Mouse (Mus musculus) adipocyte (in vitro differentiated cells): ENCODE results near the gene Glrb.

Experiments used
- DNase-seq: peaks from one replicate; pipeline ENCODE4 v3.0.0-alpha.2; 2016; ENCODE audit warnings: low spot score

The Glrb gene

GRCm38 (mm10) chr3:80823975-80824374, 89.5 kb downstream of the Glrb start:
- no peak for DNase-seq

- no peak for DNase-seq
These were observed 94.8 kb downstream of the Glrb start for GRCm38 (mm10) chr3:80818619-80819018.

DNA sequence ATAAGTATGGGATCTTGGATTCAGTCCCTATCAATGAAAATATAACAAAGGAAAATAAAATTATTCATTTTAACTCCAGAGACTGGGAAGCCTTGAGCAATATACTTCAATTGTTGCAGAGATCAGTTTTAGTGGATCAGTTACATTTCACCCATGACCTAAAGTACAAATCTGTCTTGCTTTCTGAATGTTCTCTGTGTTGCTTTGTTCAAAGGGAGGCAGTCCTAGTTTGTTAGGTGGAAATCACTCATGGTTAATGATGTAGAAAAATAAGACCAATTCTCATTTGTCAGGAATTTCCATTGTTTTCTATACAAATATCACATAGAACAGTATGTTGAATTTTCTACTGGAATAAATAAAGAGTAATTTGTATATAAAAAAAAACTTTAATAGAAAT, 99.7 kb downstream of the Glrb start:
- peak; percentile 8 for DNase-seq

GRCm38 (mm10) chr3:80812237-80812636, 101.2 kb downstream of the Glrb start:
- DNase-seq, result no peak

DNA sequence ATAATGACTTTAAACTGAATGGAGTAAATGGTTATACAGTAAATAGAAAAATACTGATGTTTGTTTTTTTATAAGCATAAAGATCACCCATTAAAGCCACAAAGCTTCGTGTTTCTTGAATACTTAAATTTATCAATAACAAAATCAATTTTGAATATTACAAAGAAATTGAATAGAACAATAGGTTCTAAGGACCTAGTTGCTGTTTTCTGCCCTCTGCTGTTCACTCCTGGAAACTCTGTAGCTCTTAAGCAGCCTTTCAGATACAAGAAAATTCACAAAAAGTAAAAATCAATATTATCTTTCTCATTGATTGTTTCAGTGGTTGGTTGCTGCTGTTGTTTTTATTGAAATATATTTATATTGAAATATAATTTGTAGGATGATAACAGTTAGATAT, 108.1 kb downstream of the Glrb start:
- DNase-seq, result peak; percentile 59

GRCm38 (mm10) chr3:80803811-80804210, 109.6 kb downstream of the Glrb start:
- DNase-seq, result no peak

GRCm38 (mm10) chr3:80803211-80803610, 110.2 kb downstream of the Glrb start:
- no peak for DNase-seq

DNA sequence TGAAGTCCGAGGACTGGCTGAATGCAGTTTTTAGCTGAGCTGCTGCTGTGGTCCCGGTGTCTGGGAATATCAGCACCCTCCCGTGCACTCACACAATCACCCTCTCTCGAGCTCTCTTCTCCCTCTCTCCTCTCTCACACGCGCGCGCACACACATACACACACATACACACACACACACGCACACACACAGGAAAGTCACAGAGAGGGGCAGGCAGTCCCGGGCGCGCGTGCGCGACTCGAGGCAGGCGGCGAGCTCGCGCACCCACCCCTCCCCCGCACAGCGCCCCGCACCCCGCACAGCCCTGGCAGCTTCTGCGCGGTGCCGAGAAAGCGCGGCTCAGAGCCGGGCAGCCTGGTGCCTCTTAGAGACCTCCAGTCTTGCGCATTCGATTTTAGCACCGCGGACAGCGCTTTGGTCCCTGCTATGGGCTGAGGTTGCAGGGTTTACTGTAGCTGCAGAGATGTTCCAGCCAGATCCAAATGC, 110.8 kb downstream of the Glrb start, which contains the start of gene Gria2:
Gria2 (minus strand) TSS at position 240 of the 486 bp plus-strand sequence.
- peak; percentile 46 for DNase-seq

DNA sequence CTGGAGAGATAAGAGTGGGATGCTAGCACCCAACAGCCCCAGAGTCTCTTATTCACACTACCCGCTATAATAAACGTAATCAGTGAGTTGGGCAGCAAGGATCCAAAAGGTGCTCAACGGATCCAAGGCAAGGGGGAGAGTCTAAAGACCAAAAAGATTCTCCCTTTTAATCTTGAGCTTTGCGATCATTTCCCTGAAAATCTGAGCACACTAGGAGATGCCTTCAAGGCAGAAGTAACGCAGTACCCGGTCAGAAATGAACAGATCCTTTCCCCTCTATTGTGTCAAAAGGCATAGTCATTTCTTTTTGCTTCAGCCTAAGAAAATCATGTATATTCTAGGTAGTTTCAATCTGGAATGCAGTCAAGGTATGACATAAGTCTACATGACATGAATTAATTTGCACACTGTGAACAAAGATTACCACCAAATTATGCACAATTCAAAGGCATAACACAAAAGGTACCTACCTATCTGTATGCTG, 111.6 kb downstream of the Glrb start:
- no peak for DNase-seq

DNA sequence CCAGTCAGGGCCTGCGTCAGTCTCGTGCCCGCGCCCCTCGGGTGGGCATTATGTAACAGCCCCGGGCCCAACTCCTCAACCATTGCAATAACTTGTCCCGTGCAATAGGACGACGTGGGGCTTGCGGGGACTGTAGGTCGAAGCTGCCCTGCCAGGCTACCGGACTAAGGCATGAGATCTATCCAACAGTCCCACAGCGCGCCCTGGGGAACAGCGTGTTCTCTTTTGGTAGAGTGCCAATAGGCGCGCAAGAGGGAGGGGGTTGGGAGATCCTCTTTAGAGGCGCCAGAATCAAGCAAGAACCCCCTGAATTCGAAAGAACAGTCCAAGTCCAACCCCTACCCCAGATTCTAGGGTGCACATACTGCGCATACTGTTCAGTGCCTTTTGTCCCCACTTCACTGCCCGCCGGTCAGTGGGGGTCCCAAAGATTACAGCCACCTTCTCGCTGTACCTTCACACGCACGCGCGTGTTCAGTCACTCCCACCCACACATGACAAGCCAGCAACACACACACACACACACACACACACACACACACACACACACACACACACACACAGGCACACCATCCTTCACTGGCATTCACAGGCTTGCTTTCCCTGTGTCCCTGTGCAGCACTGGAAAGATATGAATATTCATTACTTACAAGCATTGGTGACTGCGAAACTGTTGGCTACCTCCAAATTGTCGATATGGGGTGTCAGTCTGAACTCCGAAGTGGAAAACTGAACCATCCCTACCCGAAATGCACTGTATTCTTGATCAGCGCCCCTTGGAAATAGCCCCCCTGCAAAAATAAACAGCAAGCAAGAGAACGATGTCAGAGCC, 112.2 kb downstream of the Glrb start:
- no peak for DNase-seq

GRCm38 (mm10) chr3:80800299-80800994, 113.0 kb downstream of the Glrb start:
- no peak for DNase-seq

DNA sequence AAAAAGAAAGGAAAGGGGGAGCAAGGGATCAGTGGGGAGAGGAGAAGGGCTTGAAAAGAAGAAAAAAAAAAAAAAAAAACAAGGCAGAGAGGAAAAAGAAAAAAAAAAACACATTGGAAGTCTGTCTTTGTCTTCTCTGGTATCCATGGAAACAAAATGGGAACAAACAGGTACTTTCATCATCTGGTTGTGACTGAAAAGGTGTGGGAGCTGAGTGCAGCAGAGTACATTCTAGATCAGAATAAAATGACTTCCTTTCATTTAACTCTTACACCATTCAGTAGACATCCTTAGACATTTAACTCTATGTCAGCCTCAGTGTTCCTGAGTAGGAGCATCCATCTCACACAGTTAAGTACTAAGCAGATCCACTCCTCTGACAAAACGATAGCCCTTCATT, 115.5 kb downstream of the Glrb start:
- DNase-seq, result no peak

DNA sequence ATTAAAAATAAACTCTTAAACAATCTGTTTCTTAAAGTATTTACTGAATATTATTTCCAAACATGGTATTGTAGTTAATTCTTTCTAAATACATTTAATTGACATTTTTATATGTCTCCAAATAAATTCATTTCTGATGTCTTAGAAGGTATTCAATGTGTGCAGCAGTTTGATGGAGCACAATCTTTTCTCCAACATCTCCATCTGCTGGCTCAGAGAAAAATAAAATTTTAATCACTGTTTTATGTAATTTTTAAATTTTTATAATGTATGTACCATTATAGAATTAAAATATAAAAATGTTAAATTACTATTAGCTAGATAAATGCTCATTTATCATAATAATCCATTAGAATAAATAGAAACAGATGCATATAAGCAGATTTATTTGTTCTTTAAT, 116.7 kb downstream of the Glrb start:
- no peak for DNase-seq

DNA sequence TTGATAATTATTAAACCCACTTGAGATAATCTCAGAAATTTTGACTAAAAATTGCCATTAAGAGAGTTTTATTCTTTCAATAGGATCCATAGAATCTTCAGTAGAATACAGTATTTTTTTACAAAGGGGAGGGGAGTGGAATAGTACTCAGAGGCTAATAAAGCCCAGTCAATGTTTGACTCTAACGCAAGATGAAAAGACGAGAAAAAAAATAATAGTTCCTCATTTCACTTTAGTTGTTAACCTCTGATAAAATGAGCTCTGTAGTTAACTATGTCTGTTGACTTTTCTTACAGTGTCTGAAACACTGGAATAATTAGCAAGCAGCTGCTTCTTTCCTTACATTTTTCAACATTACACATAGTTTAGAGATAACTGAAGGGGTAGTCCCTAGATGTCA, 118.2 kb downstream of the Glrb start:
- DNase-seq, result no peak
